Mouse (Mus musculus) neural tube, embryonic 11.5 days (tissue): ENCODE results near the gene Arrb2. TPM values are rescaled to one million over a fixed set of nuclear protein-coding genes. Genes with fewer than 3 reads are reported as not detected.

Experiments
- ATAC-seq: fragments of 200-750 bp; cut with Nextera tagmentation; 2 replicates; pipeline ENCODE4 v1.8.0; 2017; ENCODE audit warnings: moderate number of reproducible peaks, mild to moderate bottlenecking, moderate TSS enrichment, moderate library complexity; ENCODE audit not compliant: insufficient read depth, low FRiP score, low TSS enrichment
- DNase-seq: peaks from one replicate; pipeline ENCODE4 v3.0.0-alpha.2; 2015; ENCODE audit warnings: low spot score
- H3K27ac ChIP-seq: fragments of 300-500 bp; sonication (generic); 2 replicates; pipeline ENCODE4 v1.5.1; 2014; ENCODE audit warnings: low read depth, mild to moderate bottlenecking, low read length
- H3K27me3 ChIP-seq: fragments of 300-500 bp; sonication (generic); 2 replicates; pipeline ENCODE4 v1.6.1; 2014; ENCODE audit warnings: mild to moderate bottlenecking, low read length, mixed read lengths; ENCODE audit not compliant: control insufficient read depth, insufficient read depth
- H3K36me3 ChIP-seq: fragments of 300-500 bp; sonication (generic); 2 replicates; pipeline ENCODE4 v1.6.1; 2014; ENCODE audit warnings: mild to moderate bottlenecking, low read length, moderate library complexity, mixed read lengths; ENCODE audit not compliant: control insufficient read depth, insufficient read depth
- H3K4me1 ChIP-seq: fragments of 300-500 bp; sonication (generic); 2 replicates; pipeline ENCODE4 v1.6.1; 2014; ENCODE audit warnings: low read length, mixed read lengths; ENCODE audit not compliant: control insufficient read depth, insufficient read depth
- H3K4me2 ChIP-seq: fragments of 300-500 bp; sonication (generic); 2 replicates; pipeline ENCODE4 v1.6.1; 2014; ENCODE audit warnings: low read depth, mild to moderate bottlenecking, moderate library complexity
- H3K4me3 ChIP-seq: fragments of 300-500 bp; sonication (generic); 2 replicates; pipeline ENCODE4 v1.5.1; 2014; ENCODE audit warnings: low read depth, low read length
- H3K9ac ChIP-seq: fragments of 300-500 bp; sonication (generic); 2 replicates; pipeline ENCODE4 v1.6.1; 2014; ENCODE audit warnings: mild to moderate bottlenecking, low read length
- H3K9me3 ChIP-seq: fragments of 300-500 bp; sonication (generic); 2 replicates; pipeline ENCODE4 v1.6.1; 2016; ENCODE audit warnings: low read length; ENCODE audit not compliant: control insufficient read depth
- WGBS: fragments of 180-500 bp; shearing (Covaris S2); extraction: QIAGEN DNeasy Blood & Tissue Kit; methylation state at CpG from one replicate; pipeline ENCODE4 v1.1.7; 2014; 5-methylcytosine and 5-hydroxymethylcytosine counted together
- polyA plus RNA-seq: library from polyadenylated mRNA; unstranded; fragments of >200 nt; fragmentation: Nextera tagmentation; extraction: Ambion mirVana; gene quantifications from 2 replicates; pipeline ENCODE4 v1.2.1, GENCODE M21; 2014

Gene Arrb2
- polyA plus RNA-seq = 24.2 and 31.0 TPM in 2 replicates

DNA sequence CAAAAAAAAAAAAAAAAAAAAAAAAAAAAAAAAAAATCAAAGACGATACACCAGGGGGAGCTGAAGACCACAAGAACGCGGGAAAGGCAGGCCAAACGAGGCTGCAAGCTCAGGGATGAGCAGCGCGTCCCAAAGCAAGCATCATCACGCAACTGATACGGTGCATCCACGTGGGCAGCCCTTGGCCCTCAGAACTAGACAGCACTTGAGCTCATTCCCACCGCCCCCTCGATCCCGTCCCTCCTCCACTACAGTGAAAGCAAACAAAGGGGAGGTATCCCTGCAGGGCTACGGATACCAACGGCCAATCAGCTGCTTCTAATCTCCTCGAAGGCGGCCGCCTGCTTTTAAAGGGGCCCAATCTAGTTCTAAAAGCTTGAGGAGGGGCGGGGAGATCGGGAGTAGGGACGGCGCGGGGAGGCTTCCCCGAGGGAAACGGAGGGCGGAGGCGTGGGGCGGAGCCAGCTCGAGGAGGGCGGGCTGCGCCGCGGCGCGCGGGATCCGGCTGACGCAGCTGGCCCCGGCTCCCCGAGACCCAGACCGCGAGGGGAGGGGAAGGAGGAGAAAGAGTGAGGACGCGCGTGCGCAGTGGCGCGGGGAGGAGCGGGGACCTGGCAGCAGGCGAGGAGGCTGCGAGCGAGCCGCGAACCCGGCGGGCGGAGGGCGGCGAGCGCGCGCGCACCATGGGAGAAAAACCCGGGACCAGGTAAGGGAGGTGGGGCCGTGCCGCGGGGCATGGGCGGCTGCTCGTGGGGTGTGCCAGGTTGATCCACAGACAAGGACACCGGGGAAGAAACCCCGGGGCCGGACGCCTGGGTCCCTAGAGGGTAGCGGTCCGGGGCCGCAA is at the start of gene Arrb2:
Gene Arrb2, plus strand, starts transcription at position 588 of the 847 bp plus-strand sequence.
- Histone ChIP-seq H3K4me1 (peaks cover 14% of the 10 kb centered on the region), H3K27ac (peak within 1 kb of the TSS; percentile 81), H3K9me3 (no peaks in the 10 kb centered on the region), H3K4me2 (peak within 1 kb of the TSS; percentile 61), H3K36me3 (peaks cover 2% of the 10 kb centered on the region; the same call in 1 of the 2 replicates), H3K27me3 (no peaks in the 10 kb centered on the region), H3K9ac (peak within 1 kb of the TSS; percentile 84), H3K4me3 (peak within 1 kb of the TSS; percentile 76)
- ATAC-seq (peak; percentile 90), DNase-seq (peak; percentile 99)
- WGBS = under 1% methylated on average over 66 of the region's 75 CpGs

DNA sequence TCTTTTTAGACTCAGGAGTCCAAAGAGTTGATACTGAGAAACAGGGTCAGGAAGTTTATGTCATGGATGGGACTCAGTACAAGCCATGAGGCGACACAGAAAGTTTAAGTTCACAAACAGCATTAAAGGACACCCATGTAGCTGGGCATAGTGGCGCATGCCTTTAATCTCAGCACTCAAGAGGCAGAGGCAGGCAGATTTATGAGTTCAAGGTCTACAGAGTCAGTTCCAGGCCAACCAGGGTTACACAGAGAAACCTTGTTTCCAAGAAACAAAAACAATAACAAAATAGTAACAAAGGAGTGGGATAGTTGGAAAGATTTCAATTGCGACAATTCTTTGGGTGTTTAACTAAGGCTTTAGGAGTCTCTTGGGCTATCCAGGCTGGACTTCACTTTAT is 48.3 kb upstream of the Arrb2 start:
- DNase-seq (no peak), ATAC-seq (no peak)
- no peaks in the 10 kb centered on the region for H3K27me3 ChIP-seq
- 51% methylated on average over 3 of the region's 3 CpGs for WGBS
- H3K4me1 ChIP-seq = no peaks in the 10 kb centered on the region
- no peaks in the 10 kb centered on the region for H3K9me3 ChIP-seq
- no peak overlapping the region for H3K4me2 ChIP-seq
- H3K9ac ChIP-seq = no peak overlapping the region
- no peaks in the 10 kb centered on the region for H3K36me3 ChIP-seq
- no peak overlapping the region for H3K27ac ChIP-seq
- H3K4me3 ChIP-seq = no peak overlapping the region

DNA sequence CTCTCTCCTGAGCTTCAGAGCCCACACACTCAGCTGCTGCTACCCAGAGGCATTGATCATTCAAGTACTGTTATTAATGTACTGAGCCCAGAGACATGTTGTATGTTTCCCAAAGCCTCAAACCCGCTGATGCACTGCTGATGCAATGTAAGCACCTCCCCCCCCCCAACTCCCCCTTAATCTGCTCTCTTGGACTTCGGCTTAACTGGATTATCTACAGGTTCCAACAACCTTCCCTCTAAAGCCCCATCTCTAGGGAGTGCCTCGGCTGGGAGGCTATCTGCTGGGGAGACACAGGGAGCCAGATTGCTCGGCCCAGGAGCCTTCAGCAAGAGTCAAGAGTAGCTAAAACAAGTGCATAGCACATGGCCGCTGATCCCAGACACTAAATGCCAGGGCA is 45.0 kb upstream of the Arrb2 start:
- Histone ChIP-seq H3K36me3 (peaks cover 1% of the 10 kb centered on the region; the same call in 1 of the 2 replicates), H3K4me3 (no peak overlapping the region), H3K4me1 (no peaks in the 10 kb centered on the region), H3K9me3 (no peaks in the 10 kb centered on the region), H3K9ac (no peak overlapping the region), H3K27me3 (no peaks in the 10 kb centered on the region), H3K27ac (no peak overlapping the region), H3K4me2 (no peak overlapping the region)
- WGBS = 90% methylated on average over 5 of the region's 5 CpGs
- DNase-seq (no peak), ATAC-seq (no peak)

DNA sequence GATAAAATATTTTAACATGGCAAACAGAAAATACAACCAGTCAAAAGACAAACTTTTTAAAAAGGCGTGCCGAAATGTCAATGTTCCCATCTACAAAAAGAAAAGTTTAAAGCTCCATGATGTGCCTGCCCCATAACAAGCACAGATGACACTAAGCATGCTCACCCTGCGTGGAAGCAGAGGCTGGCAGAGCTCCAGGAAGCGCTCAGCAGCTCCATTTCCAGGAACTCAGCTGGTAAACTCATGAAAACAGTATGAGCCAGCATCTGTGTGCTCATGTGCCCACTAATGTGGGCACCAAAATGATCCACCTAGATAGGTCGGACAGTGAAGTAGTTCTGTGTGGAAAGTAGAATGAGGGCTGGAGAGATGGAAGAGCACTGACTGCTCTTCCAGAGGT is 43.0 kb upstream of the Arrb2 start:
- Histone ChIP-seq H3K27ac (no peak overlapping the region), H3K9ac (no peak overlapping the region), H3K4me1 (no peaks in the 10 kb centered on the region), H3K4me3 (no peak overlapping the region), H3K4me2 (no peak overlapping the region), H3K27me3 (no peaks in the 10 kb centered on the region), H3K9me3 (no peaks in the 10 kb centered on the region), H3K36me3 (peaks cover 7% of the 10 kb centered on the region; the same call in 1 of the 2 replicates)
- DNase-seq = no peak
- no peak for ATAC-seq
- WGBS = 86% methylated on average over 5 of the region's 5 CpGs

DNA sequence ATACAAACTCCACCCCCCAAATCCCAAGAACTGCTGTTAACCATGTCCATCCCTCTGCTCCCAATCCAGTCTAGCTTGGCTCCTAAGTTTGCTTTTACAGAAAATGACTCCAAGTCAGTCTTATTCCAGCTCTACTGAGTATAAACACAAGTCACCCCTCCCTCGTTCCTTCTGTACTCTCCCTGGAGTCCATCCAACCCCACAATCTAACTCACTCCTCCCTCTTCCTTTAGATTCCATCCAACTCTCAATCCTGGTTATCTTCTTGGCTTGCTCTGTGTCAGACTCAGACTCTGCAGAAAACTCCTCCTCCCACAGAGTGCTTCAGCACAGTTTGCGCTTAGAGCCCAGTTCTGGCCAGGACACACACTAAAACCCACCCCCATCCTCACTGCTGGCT is 28.8 kb upstream of the Arrb2 start:
- WGBS = 92% methylated on average over 2 of the region's 2 CpGs
- peaks cover 2% of the 10 kb centered on the region; the same call in 1 of the 2 replicates for H3K4me1 ChIP-seq
- H3K36me3 ChIP-seq = peaks cover 7% of the 10 kb centered on the region
- H3K9ac ChIP-seq = no peak overlapping the region
- H3K27ac ChIP-seq = no peak overlapping the region
- no peak overlapping the region for H3K4me3 ChIP-seq
- DNase-seq (no peak), ATAC-seq (no peak)
- no peaks in the 10 kb centered on the region for H3K9me3 ChIP-seq
- H3K27me3 ChIP-seq = no peaks in the 10 kb centered on the region
- no peak overlapping the region for H3K4me2 ChIP-seq

DNA sequence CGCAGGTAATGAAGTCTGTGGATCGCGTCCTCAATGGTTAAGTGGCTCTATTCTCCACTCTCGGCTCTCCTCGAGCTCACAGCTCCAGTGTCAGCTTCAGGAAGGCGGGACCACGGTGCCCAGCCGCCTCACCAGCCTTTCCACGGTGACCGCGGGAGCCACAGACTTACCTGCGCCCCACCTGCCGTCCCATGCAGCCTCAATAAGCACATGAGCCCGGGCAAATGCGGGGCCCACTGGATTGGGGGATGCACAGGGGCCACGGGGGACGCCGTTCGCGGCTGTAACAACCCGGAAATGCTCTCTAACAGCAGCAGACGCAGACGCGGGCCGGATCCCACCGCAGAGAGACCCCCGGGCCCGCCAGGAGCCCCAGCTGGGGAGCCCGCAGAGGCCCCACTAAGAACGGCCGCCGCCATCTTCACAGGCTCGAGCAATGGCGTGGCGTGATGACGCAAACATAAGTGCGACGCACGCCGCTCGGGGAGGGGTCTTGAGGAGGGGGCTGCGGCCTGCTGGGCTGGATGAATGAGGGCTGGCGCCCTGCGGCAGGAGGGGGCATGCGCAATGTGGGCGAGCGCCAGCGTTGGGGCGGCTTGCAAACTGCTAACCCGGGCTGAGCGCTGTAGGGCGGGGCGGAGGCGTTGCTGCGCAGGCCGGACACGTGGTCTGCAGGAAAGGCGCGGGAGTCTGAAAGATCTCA is 22.7 kb upstream of the Arrb2 start, which contains the start of gene Pelp1:
Gene Pelp1, minus strand, starts transcription at position 438 of the 703 bp plus-strand sequence.
- ATAC-seq = peak; percentile 96
- Histone ChIP-seq H3K9me3 (no peaks in the 10 kb centered on the region), H3K27ac (0 out of 2 replicates have a peak within 1 kb of the TSS, but pooled peaks have one; percentile 29), H3K4me3 (peak within 1 kb of the TSS; percentile 100), H3K4me1 (peaks cover 7% of the 10 kb centered on the region; the same call in 1 of the 2 replicates), H3K9ac (peak within 1 kb of the TSS; percentile 95), H3K36me3 (no peaks in the 10 kb centered on the region; the same call in 1 of the 2 replicates), H3K27me3 (no peaks in the 10 kb centered on the region), H3K4me2 (peak within 1 kb of the TSS; percentile 76)
- under 1% methylated on average over 59 of the region's 59 CpGs for WGBS
- DNase-seq = peak; percentile 98

DNA sequence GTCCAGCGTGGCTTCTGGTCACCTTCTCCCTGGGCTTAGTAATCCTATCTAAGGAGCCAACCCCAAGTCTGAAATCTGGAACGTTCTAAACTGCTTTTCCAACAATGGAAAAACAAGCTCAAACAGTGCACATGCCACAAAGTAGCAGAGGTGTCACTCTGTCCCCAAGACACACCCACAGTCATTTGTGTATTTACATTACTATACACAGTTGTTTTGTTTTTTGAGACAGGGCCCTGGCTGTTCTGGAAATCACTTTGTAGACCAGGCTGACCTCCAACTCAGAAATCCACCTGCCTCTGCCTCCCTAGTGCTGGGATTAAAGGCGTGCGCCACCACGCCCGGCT is 22.2 kb upstream of the Arrb2 start:
- WGBS = 61% methylated on average over 6 of the region's 6 CpGs
- peak; percentile 65 for ATAC-seq

DNA sequence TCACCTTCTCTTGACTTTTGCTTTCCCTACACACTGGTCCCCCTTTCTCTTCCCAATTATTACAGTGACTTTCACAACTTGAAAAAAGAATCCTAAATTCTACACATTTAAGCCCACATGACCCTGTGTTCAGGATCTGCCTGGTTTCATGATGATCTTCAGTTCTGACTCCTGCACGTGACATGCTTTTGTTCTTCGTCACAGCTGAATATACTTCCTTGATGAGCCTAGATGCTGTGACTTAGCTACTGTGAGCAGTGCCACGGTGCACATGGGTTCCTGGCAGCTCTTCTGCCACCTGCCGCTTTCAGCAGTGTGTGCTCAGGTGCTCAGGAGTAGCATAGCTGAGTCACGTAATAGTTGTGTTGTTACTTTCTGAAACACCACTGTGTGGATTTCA is 19.8 kb upstream of the Arrb2 start:
- DNase-seq = no peak
- H3K27me3 ChIP-seq = no peaks in the 10 kb centered on the region
- WGBS = 76% methylated on average over 5 of the region's 5 CpGs
- no peaks in the 10 kb centered on the region for H3K9me3 ChIP-seq
- H3K36me3 ChIP-seq = no peaks in the 10 kb centered on the region
- H3K9ac ChIP-seq = no peak overlapping the region
- H3K4me2 ChIP-seq = no peak overlapping the region
- no peak overlapping the region for H3K27ac ChIP-seq
- H3K4me1 ChIP-seq = peaks cover 7% of the 10 kb centered on the region; the same call in 1 of the 2 replicates
- no peak overlapping the region for H3K4me3 ChIP-seq
- no peak for ATAC-seq

More for the DNA sequence above, 22.2 kb upstream of the Arrb2 start:
- Histone ChIP-seq H3K4me3 (peak overlapping the region; percentile 100), H3K36me3 (no peaks in the 10 kb centered on the region; the same call in 1 of the 2 replicates), H3K4me1 (peaks cover 7% of the 10 kb centered on the region; the same call in 1 of the 2 replicates), H3K9me3 (no peaks in the 10 kb centered on the region), H3K9ac (peak overlapping the region; percentile 95; the same call in 1 of the 2 replicates), H3K27ac (0 out of 2 replicates have a peak overlapping the region, but pooled peaks have one; percentile 29), H3K27me3 (no peaks in the 10 kb centered on the region), H3K4me2 (peak overlapping the region; percentile 76)
- no peak for DNase-seq
